Mouse (Mus musculus) hindbrain, embryonic 14.5 days (tissue): ENCODE data around the gene Cd247. TPM values are rescaled to one million over a fixed set of nuclear protein-coding genes. Genes with fewer than 3 reads are reported as not detected.
"Not testable (repeated sequence)": the region's sequence is repeated elsewhere in the genome, so short reads cannot be mapped to it uniquely, and the experiment has no call there.

Experiments
- ATAC-seq: fragments of 200-750 bp; cut with Nextera tagmentation; 2 replicates; pipeline ENCODE4 v1.8.0; 2017; ENCODE audit warnings: moderate number of reproducible peaks, mild to moderate bottlenecking, moderate TSS enrichment, moderate library complexity; ENCODE audit not compliant: low FRiP score
- DNase-seq: peaks from one replicate; pipeline ENCODE4 v3.0.0-alpha.2; 2015; ENCODE audit warnings: low spot score
- H3K27ac ChIP-seq: fragments of 300-500 bp; sonication (generic); 2 replicates; pipeline ENCODE4 v1.5.1; 2014; ENCODE audit warnings: mild to moderate bottlenecking, moderate library complexity
- H3K27me3 ChIP-seq: fragments of 300-500 bp; sonication (generic); 2 replicates; pipeline ENCODE4 v1.6.1; 2014; ENCODE audit warnings: mild to moderate bottlenecking, low read length, mixed read lengths; ENCODE audit not compliant: control insufficient read depth, insufficient read depth
- H3K36me3 ChIP-seq: fragments of 300-500 bp; sonication (generic); replicated peaks from 2 replicates; pipeline ENCODE4 v1.6.1; 2014; ENCODE audit not compliant: control insufficient read depth, insufficient read depth
- H3K4me1 ChIP-seq: fragments of 300-500 bp; sonication (generic); replicated peaks from 2 replicates; pipeline ENCODE4 v1.6.1; 2014; ENCODE audit warnings: antibody characterized with exemption, low read length, mixed read lengths; ENCODE audit not compliant: control insufficient read depth, insufficient read depth
- H3K4me2 ChIP-seq: fragments of 300-500 bp; sonication (generic); replicated peaks from 2 replicates; pipeline ENCODE4 v1.6.1; 2014; ENCODE audit warnings: mild to moderate bottlenecking, moderate library complexity
- H3K4me3 ChIP-seq: fragments of 300-500 bp; sonication (generic); replicated peaks from 2 replicates; pipeline ENCODE4 v1.5.1; 2014; ENCODE audit warnings: mild to moderate bottlenecking, low read length
- H3K9ac ChIP-seq: fragments of 300-500 bp; sonication (generic); 2 replicates; pipeline ENCODE4 v1.6.1; 2014
- H3K9me3 ChIP-seq: fragments of 300-500 bp; sonication (generic); 2 replicates; pipeline ENCODE4 v1.6.1; 2016; ENCODE audit warnings: low read length; ENCODE audit not compliant: control insufficient read depth
- WGBS: fragments of 180-500 bp; shearing (Covaris S2); extraction: QIAGEN DNeasy Blood & Tissue Kit; methylation state at CpG from one replicate; pipeline ENCODE4 v1.1.7; 2014; 5-methylcytosine and 5-hydroxymethylcytosine counted together
- polyA plus RNA-seq: library from polyadenylated mRNA; unstranded; fragments of >200 nt; fragmentation: Nextera tagmentation; extraction: Ambion mirVana; gene quantifications from 2 replicates; pipeline ENCODE4 v1.2.1, GENCODE M21; 2014

Gene Cd247
- polyA plus RNA-seq, 1 experiment from 2014 or later = 0.54 TPM

DNA sequence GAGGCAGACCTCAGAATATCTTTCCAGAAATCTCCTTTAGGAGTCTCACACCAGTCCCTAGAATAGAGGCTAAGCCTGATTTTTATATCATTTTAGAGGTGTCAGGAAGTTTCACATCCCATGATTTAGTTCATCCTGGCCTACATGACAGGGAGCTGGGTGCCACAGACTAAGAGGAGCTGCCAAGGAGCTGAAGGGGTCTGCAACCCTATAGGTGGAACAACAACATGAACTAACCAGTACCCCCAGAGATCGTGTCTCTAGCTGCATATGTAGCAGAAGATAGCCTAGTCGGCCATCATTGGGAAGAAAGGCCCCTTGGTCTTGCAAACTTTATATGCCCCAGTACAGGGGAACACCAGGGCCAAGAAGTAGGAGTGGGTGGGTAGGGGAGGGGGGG lies 26.0 kb upstream of the Cd247 start:
- not testable (repeated sequence) for H3K4me1 ChIP-seq, H3K9me3 ChIP-seq, H3K9ac ChIP-seq, H3K27ac ChIP-seq, DNase-seq, H3K4me3 ChIP-seq, H3K4me2 ChIP-seq, ATAC-seq, H3K36me3 ChIP-seq
- peaks cover 23% of the 10 kb centered on the region for H3K27me3 ChIP-seq
- WGBS = 68% methylated on average over 2 of the region's 2 CpGs

DNA sequence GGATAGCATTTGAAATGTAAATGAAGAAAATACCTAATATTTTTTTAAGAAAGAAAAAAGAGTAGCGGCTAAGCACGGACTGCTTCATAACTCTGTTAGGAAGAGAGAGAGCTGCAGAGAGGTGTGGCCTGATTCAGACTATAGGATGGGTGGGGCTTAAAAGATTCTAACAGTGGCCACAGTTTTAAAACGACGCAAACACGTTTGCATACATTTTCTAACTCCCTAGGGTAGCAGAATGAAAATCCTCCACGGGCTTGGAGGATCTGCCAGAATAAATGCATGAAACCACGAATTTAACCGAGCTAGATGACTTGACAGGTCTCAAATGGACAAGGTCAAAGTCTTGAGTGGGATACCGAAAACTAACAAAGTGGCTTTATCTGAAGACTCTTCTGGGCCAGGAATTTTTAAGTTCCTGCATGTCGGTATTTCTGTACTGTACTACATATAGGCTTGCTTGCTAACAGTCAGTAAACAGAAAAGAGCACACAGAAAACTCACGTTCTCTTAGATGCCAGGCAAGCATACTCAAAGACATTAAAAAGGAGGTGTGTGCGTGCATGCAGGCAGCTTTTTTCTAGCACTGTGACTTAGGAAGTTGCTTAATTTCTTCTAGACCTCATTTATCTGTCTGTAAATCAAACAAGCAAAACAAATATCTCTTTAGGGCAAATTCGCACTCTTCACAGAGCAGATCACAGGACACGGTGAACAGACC lies 25.4 kb upstream of the Cd247 start:
- Histone ChIP-seq H3K4me3 (peak overlapping the region; percentile 78), H3K27me3 (peaks cover 23% of the 10 kb centered on the region), H3K4me1 (0 out of 2 replicates have a peak, but pooled peaks cover 3% of the 10 kb centered on the region), H3K27ac (no peak overlapping the region), H3K9me3 (no peaks in the 10 kb centered on the region), H3K36me3 (no peaks in the 10 kb centered on the region), H3K4me2 (peak overlapping the region; percentile 75), H3K9ac (no peak overlapping the region)
- WGBS = 28% methylated on average over 14 of the region's 14 CpGs
- DNase-seq (no peak), ATAC-seq (peak; percentile 39; the same call in 1 of the 2 replicates)

DNA sequence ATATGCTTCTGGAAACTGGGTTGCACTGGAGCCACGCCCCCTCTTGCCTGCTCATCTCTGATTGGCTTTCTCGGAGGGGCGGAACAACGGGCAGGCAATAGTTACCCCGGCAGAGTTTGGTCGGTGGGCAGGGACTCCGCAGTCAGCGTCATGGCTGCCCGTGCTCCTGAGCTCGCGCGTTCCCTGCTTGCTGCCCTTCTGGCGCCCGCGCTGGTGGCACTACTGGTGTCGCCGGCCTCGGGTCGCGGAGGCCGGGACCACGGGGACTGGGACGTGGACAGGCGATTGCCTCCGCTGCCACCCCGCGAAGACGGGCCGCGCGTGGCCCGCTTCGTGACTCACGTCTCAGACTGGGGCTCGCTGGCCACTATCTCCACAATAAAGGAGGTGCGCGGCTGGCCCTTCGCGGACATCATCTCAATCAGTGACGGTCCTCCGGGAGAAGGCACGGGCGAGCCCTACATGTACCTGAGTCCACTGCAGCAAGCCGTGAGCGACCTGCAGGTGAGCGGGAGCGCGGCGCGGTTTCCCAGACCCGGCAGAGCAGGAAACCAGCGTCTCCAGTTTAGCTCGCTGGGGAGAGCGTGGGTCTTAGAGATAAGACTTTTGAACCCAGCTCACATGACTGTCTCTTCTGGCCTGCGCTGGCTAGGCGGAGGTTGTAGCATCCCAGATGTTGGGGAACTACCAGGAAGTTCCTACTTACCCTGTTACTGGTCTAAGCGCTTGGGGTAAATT lies 24.7 kb upstream of the Cd247 start, which contains the start of gene Creg1:
Creg1 (plus strand) TSS at position 112 of the 738 bp plus-strand sequence.
- peaks cover 23% of the 10 kb centered on the region for H3K27me3 ChIP-seq
- under 1% methylated on average over 57 of the region's 57 CpGs for WGBS
- peak within 1 kb of the TSS; percentile 70 for H3K9ac ChIP-seq

DNA sequence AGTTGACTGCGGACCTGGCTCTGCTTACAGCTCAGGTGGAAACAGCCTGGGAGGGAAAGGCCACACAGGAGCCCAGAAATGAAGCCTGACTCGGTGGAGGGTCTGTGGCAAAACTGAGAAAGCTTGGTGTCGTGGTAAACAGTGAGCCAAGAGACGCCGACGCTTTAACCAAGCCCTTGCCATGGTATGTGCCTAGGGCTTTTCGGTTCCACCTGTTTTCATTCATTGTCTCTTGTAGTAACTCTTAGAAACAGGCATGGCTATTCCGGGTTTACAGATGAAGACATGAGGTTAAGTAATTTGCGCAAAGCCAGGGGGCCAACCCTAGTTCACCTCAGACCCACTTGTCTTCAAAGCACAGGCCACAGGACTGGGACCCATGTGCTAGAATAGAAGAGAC lies 23.9 kb upstream of the Cd247 start:
- H3K4me3 ChIP-seq = peak overlapping the region; percentile 78
- ATAC-seq (no peak), DNase-seq (no peak)
- H3K9me3 ChIP-seq = no peaks in the 10 kb centered on the region
- peak overlapping the region; percentile 75 for H3K4me2 ChIP-seq
- 50% methylated on average over 9 of the region's 9 CpGs for WGBS
- no peak overlapping the region for H3K27ac ChIP-seq
- no peak overlapping the region for H3K9ac ChIP-seq
- H3K4me1 ChIP-seq = 0 out of 2 replicates have a peak, but pooled peaks cover 3% of the 10 kb centered on the region
- no peaks in the 10 kb centered on the region for H3K36me3 ChIP-seq
- H3K27me3 ChIP-seq = peaks cover 23% of the 10 kb centered on the region

More for the DNA sequence above, 24.7 kb upstream of the Cd247 start, which contains the start of gene Creg1:
- H3K36me3 ChIP-seq = no peaks in the 10 kb centered on the region
- H3K4me1 ChIP-seq = 0 out of 2 replicates have a peak, but pooled peaks cover 3% of the 10 kb centered on the region
- peak within 1 kb of the TSS; percentile 75 for H3K4me2 ChIP-seq
- 0 out of 2 replicates have a peak within 1 kb of the TSS, but pooled peaks have one; percentile 34 for H3K27ac ChIP-seq
- H3K9me3 ChIP-seq = no peaks in the 10 kb centered on the region
- ATAC-seq (peak; percentile 99), DNase-seq (peak; percentile 87)
- peak within 1 kb of the TSS; percentile 78 for H3K4me3 ChIP-seq

DNA sequence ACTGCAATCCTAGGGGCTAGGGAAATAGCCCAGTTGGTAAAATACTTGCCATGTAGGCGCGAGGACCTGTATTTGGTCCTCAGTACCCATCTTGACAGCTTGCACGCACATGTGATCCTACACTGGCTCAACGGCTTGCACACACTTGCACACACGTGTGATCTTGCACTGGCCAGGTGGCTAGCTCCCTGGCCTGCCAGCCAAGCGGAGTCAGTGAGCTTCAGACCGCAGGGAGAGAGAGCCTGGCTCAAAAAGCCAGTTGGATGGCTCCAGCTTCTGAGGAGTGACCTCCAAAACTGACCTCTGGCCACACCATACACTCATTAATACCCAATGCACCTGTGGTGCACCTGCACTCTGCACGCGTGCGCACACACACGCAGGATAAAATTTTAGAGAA lies 23.4 kb upstream of the Cd247 start:
- H3K4me3 ChIP-seq = no peak overlapping the region
- no peak for DNase-seq
- H3K27ac ChIP-seq = no peak overlapping the region
- no peaks in the 10 kb centered on the region for H3K36me3 ChIP-seq
- peaks cover 23% of the 10 kb centered on the region for H3K27me3 ChIP-seq
- H3K9me3 ChIP-seq = no peaks in the 10 kb centered on the region
- WGBS = 85% methylated on average over 11 of the region's 11 CpGs
- 0 out of 2 replicates have a peak, but pooled peaks cover 3% of the 10 kb centered on the region for H3K4me1 ChIP-seq
- ATAC-seq = no peak
- no peak overlapping the region; the same call in 1 of the 2 replicates for H3K4me2 ChIP-seq
- no peak overlapping the region for H3K9ac ChIP-seq

DNA sequence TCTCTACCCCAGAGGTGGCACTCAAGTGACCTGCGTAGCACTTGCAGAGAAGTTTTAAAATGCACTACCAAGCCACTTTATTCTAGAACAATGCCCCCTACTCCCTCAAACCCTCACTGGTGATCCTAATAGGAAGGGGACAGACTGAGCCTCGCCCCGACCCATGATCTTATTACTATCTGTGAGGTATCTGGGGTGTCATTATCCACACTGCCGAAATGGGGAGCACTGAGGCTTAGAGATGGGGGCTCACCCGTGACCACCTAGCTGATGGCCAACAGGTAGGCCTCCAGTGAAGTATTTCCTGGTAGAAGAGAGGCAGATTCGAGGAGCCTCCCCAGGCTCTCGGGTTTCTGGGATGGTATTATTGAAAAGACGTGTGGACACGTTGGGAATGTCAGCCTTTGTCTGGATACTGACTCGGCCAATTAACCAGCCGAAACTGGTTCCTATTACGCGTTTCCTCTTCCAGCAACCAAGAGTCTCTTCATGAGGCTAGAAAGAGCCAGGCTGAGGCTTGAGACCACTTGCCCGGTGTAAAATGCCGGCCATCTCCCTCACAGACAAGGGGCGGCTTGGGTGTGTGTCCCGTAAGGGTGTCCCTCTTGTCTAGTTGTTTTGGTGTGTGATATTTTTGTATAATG lies 22.7 kb upstream of the Cd247 start:
- Histone ChIP-seq H3K36me3 (no peaks in the 10 kb centered on the region), H3K9ac (no peak overlapping the region), H3K4me1 (0 out of 2 replicates have a peak, but pooled peaks cover 3% of the 10 kb centered on the region), H3K4me3 (no peak overlapping the region), H3K4me2 (no peak overlapping the region), H3K27ac (no peak overlapping the region), H3K9me3 (no peaks in the 10 kb centered on the region), H3K27me3 (peaks cover 23% of the 10 kb centered on the region)
- 84% methylated on average over 17 of the region's 17 CpGs for WGBS
- ATAC-seq (no peak), DNase-seq (no peak)

DNA sequence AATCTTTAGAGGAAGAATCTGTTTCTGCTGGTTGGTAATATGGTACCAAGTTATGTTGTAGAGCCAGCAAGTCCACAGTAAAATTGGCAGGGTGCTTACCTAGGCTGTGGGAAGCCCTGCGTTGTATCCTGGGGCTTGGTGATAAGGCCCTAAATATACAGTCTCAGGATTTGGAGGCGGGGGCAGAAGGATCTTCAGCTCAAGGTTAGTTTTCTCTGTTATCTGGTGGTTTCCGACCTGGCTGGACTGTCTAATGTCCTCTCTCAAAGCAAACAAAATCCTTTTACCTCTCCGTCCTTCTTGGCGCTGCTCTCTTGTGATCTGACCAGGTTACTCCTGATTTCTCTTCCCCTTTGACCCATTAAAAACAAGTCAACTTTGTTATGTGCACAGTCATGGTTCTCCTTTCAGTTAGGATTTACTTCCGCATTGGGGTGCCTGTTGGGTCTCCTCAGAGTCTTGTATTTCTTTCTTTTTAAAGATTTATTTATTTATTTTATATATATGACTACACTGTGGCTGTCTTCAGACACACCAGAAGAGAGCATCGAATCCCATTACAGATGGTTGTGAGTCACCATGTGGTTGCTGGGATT lies 22.1 kb upstream of the Cd247 start:
- ATAC-seq = no peak
- no peak overlapping the region for H3K4me2 ChIP-seq
- 96% methylated on average over 7 of the region's 7 CpGs for WGBS

DNA sequence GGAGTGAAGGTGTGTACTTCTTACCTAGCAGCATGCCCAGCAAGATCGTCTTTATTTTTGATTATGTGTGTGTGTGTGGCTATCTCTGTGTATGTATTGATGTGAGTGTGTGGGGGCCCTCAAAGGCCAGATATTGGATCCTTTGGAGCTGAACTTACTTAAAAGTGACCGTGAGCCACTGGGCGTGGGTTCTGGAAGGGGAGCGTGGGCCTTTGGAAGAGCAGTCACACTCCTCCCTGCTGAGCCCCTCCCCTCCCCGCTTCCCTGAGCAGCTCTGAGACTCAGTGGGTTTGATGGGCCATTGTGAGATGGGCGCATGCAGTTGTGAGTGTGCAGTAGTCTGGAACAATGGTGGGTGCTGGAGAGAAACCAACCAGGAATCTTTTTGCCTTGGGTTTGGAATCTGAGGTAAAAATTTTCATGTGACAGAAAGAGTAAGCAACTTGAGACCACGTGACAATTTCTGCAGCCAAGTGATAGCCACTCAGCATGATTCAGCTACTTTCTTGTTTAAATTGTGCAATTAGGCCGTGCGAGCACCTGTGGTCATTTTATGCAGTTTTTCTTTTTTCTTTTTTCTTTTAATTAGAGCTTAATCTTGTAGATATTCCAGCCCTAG lies 19.5 kb upstream of the Cd247 start:
- no peaks in the 10 kb centered on the region for H3K9me3 ChIP-seq
- no peak overlapping the region for H3K4me3 ChIP-seq
- H3K27me3 ChIP-seq = peaks cover 23% of the 10 kb centered on the region
- H3K4me1 ChIP-seq = 0 out of 2 replicates have a peak, but pooled peaks cover 3% of the 10 kb centered on the region
- ATAC-seq (no peak), DNase-seq (no peak)
- H3K36me3 ChIP-seq = no peaks in the 10 kb centered on the region
- 82% methylated on average over 9 of the region's 9 CpGs for WGBS
- no peak overlapping the region for H3K4me2 ChIP-seq
- no peak overlapping the region for H3K27ac ChIP-seq
- no peak overlapping the region for H3K9ac ChIP-seq

More for the DNA sequence above, 22.1 kb upstream of the Cd247 start:
- DNase-seq = no peak
- Histone ChIP-seq H3K36me3 (no peaks in the 10 kb centered on the region), H3K4me1 (0 out of 2 replicates have a peak, but pooled peaks cover 3% of the 10 kb centered on the region), H3K4me3 (no peak overlapping the region), H3K27ac (no peak overlapping the region), H3K27me3 (peaks cover 23% of the 10 kb centered on the region), H3K9ac (no peak overlapping the region), H3K9me3 (no peaks in the 10 kb centered on the region)
